Mouse (Mus musculus): ENCODE measurements around the gene Nell1.

DNA sequence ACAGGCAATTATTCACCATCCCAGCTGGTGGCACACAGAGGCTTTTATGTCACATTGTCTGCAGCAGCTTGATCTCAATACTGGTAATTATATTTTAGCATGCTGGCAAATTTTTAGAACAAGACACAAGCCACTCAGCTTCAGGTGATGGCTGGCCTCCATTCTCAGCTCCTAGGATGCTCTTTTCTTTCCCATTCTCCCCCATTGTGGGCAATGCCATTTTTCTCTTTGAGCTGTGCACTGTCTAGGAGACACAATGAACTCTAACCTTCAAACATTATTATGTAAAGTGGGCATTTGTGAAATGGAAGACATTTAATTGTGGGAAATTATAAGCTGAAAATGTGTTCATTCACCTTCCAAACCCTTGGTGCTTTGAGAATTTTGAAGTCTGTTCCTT, 247.2 kb downstream of the Nell1 start:
- TF ChIP-seq CTCF (IDR thresholded peaks at IDR 0.05; ENCODE audit: borderline replicate concordance, insufficient read depth, low read length) = no peak
- TF ChIP-seq POLR2A (IDR thresholded peaks at IDR 0.05; ENCODE audit: low read depth, low read length) = no peak
